Mouse (Mus musculus) right cerebral cortex, postnatal 36 days (tissue): ENCODE results near the gene Arfip1.
"Not testable (repeated sequence)": the region's sequence is repeated elsewhere in the genome, so short reads cannot be mapped to it uniquely, and the experiment has no call there.

Experiments
- DNase-seq, 2 experiments: peaks; one replicate each; pipeline ENCODE4 v3.0.0; 2022; ENCODE audit warnings: low spot score in 2 of 2, mixed read lengths in 1 of 2

Gene Arfip1

DNA sequence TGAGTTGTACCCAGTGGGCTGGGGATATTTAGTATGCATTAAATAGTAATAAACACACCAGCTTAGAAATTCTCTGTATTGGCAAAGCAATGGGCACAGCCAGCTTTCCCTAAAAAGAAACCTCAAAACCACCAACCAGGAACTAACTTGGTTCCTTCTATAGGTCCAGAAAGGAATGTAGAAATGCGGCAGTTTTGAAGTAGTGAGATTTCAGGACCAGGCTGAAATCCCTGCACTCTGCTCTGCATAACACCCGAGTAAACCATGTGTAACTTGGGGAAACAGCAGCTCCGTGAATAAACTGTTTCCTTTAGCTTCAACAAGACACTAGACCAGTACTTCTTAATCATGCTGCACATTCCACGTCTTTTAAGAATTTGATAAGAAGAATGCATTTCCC lies 1.7 kb downstream of the Arfip1 start:
- DNase-seq, result no peak

DNA sequence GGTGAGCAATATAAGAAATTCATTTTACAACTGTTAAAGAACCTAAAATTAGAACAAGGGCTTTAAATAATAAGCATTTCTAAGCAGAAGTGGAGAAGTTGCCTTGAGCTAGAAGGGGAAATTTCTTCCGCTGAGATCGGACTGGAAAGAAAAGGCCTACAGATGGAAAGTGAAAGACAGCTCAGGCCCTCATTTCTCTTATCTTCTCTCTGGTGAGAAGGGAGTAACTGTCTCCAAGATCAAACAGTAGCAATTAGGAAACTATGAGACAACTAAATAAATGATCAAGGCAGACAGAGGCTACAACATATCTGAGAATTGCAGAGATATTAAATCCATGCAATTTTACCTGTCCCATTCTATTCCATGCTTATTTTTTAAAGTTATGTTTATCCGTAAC lies 11.9 kb downstream of the Arfip1 start:
- no peak for DNase-seq

DNA sequence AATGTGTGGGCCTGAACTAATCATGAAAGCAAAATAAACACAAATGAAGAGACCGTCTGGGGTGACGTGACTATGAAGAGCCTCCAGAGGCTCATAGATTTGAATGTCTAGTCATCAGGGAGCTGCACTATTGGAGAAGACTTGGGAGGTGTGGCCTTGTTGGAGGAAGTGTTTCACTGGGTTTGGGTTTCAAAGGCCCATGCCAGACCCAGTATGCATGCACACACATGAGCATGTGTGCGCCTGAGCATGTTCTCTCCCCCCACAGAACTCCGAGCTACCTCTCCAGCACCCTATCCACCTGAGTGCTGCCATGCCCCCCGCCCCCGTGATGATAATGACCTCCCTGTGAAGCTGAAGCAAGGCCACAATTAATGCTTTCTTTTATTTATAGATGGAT lies 12.8 kb downstream of the Arfip1 start:
- no peak for DNase-seq

DNA sequence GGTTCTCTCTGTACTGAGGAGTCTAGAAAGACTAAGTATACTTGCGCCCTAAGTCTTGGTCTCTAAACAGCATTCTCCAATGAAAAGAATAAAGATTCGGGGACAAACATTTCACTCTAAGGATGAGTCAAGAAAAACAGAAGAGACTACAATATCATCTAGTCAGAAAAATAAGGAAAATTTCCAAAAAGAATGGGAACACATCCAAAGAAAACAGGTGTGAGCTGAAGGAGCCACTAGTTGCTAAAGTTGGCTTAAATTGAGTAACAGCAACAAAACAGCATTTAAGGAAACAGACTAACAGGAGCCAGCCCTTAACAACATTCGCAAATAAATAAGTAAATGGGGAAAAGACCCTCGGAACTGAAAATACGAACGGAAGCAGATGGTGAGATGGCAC lies 13.9 kb downstream of the Arfip1 start:
- no peak for DNase-seq

DNA sequence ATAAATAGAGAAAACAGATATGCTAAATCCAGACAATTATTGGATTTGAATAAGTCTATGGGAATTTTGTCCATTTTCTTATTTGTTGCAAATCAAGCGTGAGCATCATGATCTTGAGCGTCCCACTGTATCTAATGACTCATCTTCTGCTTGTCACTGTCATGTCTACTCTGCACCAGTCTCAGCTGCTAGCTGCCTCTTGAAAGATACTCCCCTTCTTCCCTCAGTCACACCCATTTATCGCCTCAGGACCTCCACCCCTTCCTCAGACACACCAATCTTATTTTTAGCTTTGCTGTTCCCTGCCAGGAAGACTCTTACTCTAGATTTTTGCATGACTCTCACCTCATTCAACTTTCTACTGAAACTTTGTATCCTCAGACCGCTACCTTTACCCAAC lies 19.0 kb downstream of the Arfip1 start:
- no peak for DNase-seq

DNA sequence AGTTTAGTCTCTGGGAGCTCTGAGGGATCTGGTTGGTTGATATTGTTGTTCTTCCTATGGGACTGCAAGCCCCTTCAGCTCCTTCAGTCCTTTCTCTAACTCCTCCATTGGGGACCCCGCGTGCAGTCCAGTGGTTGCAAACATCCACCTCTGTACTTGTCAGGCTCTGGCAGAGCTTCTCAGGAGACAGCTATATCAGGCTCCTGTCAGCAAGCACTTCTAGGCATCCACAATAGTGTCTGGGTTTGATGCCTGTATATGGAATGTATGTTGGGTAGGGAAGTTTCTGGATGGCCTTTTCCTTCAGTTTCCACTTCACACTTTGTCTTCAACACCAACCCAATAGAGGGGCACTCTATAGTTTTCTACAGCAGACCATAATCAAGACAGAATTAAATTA lies 19.5 kb downstream of the Arfip1 start:
- DNase-seq, result not testable (repeated sequence)

DNA sequence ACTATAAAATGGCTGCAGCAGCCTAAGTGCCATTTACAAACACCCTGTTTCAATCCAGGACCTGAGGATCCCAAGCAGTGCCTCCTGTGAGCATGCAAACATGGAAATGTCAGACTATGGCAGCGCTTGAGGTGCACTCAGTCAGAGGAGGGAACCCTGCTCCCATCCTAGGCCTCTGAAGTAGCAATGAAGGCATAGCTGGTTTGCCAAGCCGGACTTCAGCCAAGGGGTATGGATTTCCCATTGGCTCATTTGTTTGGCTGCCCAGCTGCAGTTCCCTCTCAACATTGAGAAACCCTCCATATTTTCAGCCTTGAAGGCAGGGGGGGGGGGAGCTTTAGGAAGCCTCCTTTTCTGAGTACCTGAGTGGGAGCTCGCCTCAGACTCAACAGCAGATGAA lies 24.1 kb downstream of the Arfip1 start:
- DNase-seq, result no peak

DNA sequence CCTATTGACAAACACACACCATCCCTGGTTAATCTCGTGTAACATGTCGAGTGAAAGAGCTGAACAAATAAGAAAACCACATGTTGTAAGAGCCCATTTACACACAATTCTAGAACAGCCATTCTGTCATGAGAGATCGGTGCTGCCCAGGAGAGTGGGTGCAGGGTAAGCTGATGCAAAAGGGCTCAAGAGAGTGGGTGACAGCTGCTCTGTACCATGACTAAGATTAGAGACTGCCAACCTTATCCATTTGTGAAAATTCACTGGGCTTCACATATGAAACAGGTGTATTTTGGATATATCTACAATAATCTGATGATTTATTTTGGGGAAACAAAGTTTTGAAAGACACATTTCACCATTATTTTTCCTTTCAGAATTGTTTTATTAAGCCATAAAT lies 26.6 kb downstream of the Arfip1 start:
- no peak for DNase-seq

DNA sequence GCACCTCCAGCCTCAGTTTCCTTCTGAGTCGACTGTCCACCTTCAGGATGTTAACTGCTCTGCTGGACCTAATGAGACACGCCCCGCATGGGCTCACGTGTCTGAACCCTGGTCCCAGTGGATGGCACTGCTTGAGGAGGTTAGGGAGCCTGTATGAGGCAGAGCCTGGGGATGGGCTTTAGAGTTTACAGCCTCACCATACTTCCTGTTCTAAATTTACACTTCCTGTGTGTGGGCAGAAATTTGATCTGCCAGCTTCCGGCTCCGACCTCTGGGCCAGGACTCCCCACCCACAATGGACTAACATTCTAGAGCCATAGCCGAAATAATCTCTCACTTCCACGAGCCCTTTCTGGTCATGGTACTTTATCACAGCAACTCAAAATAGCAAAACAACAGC lies 35.2 kb downstream of the Arfip1 start:
- DNase-seq, result no peak

DNA sequence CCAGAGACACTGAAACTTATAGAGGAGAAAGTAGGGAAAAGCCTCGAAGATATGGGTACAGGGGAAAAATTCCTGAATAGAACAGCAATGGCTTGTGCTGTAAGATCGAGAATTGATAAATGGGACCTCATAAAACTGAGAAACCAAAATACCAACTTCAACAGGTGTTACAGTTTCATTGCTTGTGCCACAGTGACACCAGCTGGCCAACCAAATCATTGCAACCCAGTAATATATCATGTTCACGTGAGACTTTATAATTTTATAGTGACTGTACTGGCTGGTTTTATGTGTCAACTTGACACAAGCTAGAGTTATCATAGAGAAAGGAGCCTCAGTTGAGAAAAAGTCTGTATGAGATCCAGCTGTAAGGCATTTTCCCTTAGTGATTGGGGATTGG lies 40.0 kb downstream of the Arfip1 start:
- peak in 1 of 2 experiments; percentile 34 for DNase-seq

DNA sequence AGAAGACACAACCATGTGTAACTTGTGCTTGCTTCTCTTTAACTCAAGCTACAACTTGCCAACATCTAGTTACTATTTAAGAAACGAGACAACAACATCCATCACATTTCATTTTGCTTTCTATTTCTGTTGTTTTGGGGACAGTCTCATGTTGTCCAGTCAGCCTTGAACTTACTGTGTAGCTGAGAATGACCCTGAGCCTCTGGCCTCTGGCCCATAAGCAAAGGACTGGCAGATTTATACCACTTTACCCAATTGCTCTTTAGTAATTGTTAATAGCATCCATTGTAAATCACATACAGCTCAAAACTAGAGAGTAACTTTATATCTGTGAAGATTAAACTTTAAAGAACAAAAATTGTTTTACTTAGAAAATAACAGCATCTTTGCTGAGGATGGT lies 40.5 kb downstream of the Arfip1 start:
- DNase-seq, result no peak

DNA sequence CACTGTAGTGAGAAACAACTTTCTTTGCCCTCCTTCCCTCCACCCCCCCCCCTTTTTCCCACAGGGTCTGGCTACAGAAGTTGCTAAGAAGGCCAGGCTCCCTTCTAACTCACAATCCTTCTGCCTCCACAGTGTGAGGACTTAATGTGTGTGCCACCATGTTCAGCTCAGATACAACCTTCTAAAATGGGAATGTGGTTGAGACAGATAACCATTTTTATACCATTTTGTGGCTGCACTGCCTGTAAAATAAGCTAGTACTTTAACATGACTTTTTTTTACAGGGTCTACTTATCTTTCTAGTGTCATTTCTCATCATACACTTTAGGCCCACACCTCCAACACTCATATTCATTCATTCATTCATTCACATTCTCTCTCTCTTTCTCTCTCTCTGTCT lies 41.8 kb downstream of the Arfip1 start:
- no peak for DNase-seq

DNA sequence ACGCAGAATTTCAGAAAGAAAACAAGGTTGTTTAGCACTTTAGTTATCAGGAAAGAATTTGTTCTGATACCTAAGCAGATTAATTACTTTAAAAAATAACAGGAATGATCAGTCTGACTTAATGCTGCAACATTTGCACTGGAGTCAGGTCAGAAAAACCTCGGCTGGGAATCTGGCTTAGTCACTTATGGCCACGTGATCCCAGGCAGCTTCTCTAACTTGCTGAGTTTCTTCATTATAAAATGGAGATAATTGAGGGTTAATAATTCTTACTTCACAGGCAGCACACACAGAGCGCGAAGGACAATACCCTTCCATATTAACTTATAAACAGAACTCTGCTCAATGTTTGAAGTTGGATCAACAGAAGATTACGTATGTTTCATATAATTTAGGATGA lies 45.4 kb downstream of the Arfip1 start:
- no peak for DNase-seq

DNA sequence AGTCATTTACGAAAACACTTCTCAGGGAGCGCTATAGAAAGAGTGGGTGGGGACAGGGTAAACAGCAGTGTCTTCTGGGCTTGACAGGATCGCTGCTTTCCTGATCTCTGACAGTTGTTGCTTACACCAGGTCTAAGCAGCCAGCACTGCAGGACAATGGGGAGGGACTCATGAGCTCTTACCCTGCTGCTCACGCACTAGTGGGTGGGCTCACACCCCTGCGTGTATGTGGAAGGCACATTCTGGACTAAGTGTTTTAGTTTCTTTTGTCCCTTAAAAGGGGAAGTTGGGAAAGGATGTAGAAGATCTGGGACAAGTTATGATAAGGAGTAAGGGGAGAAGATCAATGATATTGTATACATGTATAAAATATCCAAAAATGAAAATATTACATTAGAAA lies 49.2 kb downstream of the Arfip1 start:
- no peak for DNase-seq

DNA sequence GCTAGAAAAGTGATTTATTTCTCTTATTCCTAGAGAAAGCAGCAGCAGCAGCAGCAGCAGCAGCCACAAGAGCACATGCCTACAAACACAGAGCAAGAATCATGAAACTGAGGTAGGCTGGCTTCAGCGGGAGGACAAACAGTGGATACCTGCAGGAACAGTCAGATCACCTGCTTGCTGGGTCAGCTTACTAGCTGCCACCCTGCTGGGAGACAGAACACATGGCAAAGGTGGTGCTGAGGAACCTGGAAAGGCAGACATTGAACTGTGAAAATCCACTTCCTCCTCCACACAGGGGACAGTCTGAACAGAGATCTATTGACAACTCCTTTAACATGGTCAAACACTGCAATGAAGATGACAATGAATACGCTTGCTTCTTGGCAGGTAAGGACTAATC lies 53.4 kb downstream of the Arfip1 start:
- no peak for DNase-seq

DNA sequence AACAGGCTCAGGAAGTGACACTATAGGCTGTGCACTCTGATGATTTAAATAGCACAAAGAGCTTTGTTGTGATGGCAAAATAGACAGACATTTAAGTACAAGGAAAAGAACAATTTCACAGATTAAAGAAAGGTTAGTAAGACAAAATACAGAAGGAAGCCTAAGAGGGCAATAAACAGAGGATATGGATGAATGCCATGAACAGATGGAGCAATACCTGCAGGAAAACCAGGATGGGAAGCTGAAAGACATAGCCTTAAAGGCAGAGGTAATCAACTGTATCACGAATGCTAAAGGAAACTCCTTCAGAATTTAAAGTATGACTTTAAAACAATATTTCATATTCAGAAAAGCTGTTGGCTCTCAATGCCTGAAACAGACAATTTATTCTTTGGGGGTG lies 57.5 kb downstream of the Arfip1 start:
- no peak for DNase-seq

DNA sequence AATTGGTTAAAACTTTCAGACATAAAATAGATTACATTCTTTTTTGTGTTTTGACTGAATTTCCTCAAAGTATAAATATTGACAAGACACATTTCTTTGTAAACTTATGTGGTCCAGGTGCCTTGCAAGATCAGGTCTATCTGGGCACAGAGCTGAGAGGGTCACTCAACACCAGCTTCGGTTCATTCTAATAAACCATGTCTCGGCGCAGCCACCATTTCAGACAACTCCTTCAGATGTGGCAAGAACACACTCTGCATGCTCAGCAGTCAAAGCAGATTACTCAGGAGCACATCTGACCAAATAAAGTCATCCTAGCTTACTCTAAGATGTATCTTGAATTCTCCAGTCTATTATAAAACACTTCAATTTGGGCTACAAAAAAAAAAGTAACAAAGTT lies 66.3 kb downstream of the Arfip1 start:
- no peak for DNase-seq

DNA sequence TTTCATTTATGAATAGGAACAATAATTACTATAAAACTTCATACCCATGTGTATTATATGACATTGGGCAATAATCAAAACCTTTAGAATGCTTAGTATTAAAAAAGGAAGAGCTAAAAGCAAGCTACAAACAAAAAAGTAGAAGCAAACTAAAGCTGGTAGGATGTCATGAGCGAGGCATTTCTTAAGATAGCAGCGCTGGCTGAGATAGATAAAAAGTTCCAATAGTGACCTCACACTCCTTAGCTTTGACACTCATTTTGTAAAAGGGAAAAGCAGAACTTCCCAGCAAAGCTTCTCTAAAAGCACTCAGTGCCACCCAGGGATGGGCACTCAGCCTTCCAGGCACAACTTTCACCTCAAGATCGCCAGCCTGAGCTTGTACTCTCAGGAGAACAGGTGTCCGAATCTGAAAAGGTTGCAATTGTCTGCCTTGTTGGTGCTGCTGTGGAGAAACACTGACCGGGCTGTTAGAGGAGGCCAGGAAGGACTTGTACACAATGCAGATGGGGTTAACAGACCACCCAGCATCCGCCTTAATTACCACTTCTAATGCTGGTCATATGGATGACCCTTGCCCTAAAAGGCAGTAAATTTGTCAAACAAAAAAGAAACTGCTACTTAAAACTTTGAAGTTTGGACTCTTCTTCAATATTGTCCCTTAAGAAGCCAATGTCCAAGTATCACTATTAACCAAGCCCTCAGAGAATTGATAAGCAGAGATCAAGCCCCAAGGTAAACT lies 69.5 kb downstream of the Arfip1 start:
- no peak for DNase-seq

DNA sequence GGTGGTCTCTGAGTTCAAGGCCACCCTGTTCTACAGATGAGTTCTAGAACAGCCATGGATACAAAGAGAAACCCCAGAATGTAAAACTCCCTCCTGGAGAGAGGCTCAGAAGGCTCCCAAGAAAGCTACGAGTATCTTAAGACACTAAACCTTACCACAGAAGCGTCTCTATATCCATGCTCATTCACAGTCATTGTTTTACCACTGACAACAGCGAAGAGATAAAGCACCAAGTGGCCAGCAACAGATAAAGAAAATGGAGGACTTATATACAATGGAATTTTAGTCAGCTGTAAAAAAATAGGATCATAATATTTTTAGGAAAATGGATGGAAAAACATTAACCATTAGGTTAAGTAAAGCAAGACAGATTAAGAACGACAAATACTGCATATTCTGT lies 77.2 kb downstream of the Arfip1 start:
- DNase-seq, result no peak

DNA sequence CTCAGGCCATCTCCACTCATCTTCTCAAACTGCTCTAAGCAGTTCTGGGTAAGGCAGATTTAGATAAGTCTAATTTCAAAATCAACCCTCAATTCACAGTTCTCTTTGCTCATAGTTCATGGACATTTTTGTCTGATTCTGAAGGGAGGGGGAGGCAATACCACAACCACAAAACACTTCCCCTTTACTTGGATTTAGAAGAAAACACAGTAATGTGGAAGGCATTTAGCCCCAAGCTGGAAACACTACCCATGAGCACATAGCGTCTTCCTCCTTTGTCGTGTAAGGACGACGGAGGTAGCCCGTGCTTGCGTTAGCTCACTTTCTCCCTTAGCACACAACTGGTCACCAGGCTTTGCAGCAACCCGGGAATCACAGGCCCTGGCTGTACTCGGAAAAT lies 78.1 kb downstream of the Arfip1 start:
- DNase-seq, result no peak

DNA sequence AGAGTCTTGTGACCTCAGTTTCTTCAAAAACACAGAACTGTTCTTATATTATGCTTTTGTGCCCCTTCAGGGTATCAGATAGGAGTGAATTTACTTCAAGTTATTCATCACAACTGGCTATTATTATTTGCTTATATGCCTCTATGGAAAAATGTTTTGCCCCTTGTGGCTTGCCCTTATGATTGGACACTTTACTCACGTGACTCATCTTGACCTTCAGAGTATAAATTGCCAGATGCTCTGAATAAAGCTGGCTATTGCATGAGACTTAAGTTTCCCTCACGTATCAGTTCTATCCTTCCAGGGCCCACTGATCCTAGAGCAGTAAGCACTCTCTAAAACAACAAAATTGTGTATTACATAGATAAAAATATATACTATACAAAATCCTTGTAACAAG lies 80.3 kb downstream of the Arfip1 start:
- no peak for DNase-seq

DNA sequence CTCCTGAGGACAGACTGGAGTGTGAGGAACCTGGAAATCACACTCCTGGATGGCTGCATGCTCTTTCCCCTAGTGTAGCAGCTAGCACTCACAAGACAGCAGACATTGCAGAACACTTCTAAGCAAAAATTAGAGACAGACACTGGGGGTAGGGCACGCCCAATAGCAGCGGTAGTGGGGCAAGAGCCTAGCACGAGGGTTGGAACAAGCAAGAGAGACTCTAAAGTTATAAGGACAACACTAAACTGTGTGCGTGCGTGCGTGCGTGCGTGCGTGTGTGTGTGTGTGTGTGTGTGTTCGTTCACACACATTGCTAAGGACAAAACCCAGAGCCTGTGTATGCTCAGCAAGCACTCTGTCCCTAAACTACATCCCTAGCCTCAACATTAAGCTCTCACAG lies 81.9 kb downstream of the Arfip1 start:
- no peak for DNase-seq

DNA sequence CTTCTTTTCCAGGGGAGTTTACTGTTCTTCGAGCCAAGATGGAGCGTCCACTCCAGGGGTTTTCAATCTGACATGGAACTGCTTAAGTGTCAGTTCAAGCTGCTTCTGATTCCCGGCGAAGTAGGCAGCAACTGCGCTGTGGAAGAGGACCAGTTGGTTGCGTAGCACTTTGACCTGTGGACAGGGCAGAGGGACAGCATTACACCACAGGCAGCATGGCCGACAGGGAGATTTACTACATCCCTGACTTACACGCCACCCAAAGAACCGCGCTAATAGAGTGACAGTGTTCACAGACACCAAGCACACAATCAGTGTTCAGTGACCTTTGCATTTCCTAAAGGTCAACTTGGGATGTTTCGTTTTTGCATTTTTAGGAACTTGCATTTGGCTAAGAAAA lies 84.7 kb downstream of the Arfip1 start:
- DNase-seq, result no peak

DNA sequence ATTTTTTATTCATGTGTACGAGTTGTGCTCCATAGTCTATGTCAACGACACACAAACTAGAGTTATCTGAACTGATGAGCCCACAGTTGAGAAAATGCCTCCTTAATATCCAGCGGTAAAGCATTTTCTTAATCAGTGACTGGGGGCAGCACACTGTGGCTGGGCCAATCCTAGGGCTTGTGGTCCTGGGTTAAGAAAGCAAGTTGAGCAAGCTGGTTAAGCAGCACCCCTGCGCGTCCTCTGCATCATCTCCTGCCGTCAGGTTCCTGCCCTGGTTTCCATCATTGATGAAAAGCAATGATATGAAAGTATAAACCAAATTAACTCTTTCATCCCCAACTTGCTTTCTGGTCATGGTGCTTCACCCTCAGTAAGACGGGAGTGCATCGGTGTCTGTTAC lies 89.8 kb downstream of the Arfip1 start:
- no peak for DNase-seq
